Mouse (Mus musculus): ENCODE results near the gene AL732309.1. TPM values are rescaled to one million over a fixed set of nuclear protein-coding genes. Genes with fewer than 3 reads are reported as not detected.

Gene AL732309.1
- total RNA-seq, 2 experiments from 2014 or later = 2.2 to 5.7 TPM

DNA sequence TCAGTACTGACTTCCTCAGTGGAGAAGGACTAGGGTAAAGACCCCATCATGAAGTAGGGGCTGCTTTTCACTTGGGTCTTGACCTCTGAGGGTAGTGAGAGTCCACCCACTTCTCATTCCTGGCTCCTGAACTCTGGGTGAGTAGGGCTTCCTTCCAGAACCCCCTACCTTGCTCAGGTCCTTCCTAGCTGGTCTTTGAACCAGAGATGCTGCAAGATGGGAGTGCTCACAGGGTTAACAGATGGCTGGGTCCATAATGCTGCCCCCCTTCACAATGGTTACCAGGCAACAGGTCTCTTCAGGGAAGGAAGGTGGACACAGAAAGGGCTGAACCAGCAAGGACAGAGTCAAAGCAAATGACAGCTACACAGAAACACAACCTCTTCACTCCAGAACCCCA, 28.2 kb downstream of the AL732309.1 start, which contains the start of gene Fam166a:
Gene Fam166a, plus strand, starts transcription at position 301 of the 400 bp plus-strand sequence.
- DNase-seq (ENCODE audit: low spot score in 2 of 2) = no peak

- DNase-seq (ENCODE audit: low spot score in 2 of 2) = no peak
Measured at GRCm38 (mm10) chr2:25217666-25218065, 29.0 kb downstream of the AL732309.1 start.

- no peak for DNase-seq (ENCODE audit: low spot score in 2 of 2)
Measured at GRCm38 (mm10) chr2:25214444-25214843, 32.2 kb downstream of the AL732309.1 start, which contains the start of gene Stpg3. Gene Stpg3, minus strand, starts transcription at chr2:25214637.

- DNase-seq (ENCODE audit: low spot score in 2 of 2) = no peak
Measured at GRCm38 (mm10) chr2:25213266-25213865, 33.3 kb downstream of the AL732309.1 start.

DNA sequence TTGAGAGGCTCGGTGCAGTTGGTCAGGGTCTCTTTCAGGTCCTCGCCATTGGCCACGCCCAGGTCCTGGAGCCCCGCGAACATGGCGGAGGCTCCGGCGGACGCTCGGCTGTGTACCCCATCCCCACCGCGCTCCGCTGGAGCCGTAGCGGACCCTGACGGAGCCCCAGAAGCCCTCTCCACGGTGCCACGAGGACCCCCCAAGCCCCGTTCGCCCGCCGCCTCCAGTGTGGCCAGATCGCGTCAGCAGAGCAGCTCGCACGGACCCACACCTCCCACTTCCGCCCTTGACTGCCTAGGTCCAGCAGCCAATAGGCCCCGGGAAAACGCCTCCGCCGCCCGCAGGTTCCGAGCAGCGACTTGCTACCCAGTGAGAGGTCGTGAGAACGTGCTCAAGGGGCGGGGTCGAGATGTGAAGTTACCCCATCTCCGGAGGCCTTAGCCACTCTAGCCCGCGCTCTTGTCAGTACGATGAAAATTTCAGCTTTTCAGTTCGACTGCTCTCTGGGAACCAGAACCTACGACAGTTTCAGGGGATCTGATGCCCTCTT, 35.5 kb downstream of the AL732309.1 start, which contains the start of gene Nelfb:
Gene Nelfb, minus strand, starts transcription at position 369 of the 550 bp plus-strand sequence.
- DNase-seq (ENCODE audit: low spot score in 2 of 2) = peak; percentile 87 to 89

GRCm38 (mm10) chr2:25210686-25211085, 36.0 kb downstream of the AL732309.1 start:
- DNase-seq (ENCODE audit: low spot score in 2 of 2) = no peak

- DNase-seq (ENCODE audit: low spot score in 2 of 2) = no peak
Measured at GRCm38 (mm10) chr2:25207593-25207992, 39.1 kb downstream of the AL732309.1 start.

DNA sequence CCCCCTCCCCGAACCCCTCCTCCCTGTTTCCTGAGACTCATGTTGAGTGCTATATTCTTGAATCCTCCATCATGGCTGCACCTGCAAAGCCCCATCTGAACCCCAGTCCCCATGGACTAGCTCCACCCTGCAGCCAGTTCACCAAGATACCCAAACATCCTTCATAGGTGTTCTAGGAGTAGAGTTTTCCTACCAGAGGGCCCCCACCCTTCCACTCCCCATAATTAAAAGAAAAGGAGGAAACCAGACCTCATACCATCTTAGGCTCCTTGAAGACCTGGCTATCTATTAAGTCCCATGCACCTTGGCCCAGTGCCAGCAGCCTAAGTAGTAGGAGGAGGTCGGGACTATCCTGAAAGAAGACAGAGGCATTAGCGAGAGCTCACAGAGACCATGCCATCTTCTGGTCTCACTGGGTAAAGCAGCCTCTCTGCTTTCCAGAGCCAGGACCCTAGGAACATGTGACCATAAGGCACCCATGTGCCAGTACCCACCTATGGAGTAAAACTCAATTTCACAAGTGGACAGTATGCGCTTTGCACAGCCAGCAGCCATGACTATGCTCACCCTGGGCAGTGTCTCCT, 42.9 kb downstream of the AL732309.1 start:
- DNase-seq (ENCODE audit: low spot score in 2 of 2) = no peak

- no peak for DNase-seq (ENCODE audit: low spot score in 2 of 2)
Measured at GRCm38 (mm10) chr2:25200631-25201030, 46.0 kb downstream of the AL732309.1 start.

- DNase-seq (ENCODE audit: low spot score in 2 of 2) = no peak
Measured at GRCm38 (mm10) chr2:25197946-25198345, 48.7 kb downstream of the AL732309.1 start.

DNA sequence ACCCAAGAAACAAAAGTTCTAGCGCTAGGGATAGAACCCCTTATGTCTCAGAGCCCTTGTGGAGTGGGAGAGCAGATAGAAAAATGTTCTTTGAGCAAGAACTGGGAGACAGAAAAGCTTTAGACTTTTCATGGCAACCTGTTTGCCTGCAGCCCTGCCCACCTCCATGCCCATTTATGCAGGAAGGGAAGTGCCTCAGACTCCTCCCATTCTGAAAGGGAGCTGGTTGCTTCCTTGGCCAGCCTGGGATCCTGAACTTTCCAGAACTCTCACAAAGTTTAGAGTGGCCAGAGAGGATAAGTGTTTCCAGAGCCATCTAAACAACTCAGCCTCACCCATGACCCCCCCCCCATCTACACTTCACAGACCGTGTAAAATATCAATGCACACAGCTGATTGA, 49.5 kb downstream of the AL732309.1 start:
- no peak for DNase-seq (ENCODE audit: low spot score in 2 of 2)

DNA sequence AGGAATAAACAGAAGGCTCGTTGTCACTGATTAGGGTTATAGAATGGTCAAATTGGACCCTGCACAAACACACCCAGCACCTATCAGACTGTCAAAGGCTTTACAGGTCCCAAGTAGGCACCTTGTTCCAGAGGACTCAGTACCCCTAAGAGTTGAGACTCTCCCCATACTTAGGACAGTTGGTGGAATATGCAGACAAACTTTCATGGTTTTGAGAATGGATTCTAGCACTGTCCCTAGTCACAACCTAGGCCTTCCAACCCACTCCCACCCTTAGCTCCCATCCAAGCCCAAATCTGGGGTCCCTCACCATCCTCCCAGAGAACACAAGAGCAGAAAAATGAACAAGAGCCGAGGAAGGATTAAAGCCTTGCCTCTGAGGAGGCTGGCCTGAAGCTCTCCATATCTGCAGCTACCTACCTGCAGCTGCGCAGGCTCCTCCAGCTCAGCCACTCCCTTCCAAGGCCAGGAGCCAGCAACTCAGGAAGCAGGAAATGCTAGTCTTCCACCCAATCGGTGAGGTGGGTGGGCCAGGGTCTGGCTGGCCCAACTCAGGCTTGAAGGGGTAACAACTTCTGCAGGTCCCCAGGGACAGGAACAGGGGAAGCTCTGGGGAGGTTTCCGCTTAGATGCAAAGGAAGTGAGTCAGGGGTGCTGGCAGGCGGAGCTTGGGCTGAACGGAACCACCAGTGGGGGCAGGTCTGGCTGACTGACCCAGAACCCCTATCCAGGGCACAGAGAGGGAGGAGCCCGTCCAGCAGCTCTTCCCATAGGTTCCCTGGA, 50.3 kb downstream of the AL732309.1 start, which contains the start of gene Tor4a:
Gene Tor4a, minus strand, starts transcription at position 715 of the 783 bp plus-strand sequence.
- DNase-seq (ENCODE audit: low spot score in 2 of 2) = peak; percentile 68 to 71

- DNase-seq (ENCODE audit: low spot score in 2 of 2) = peak; percentile 61 to 62
Measured at GRCm38 (mm10) chr2:25195211-25196156, 51.2 kb downstream of the AL732309.1 start.

Other genes with a start within 250 kb of the AL732309.1 start
- 10 to 100 TPM; 43.4 to 55.4 TPM for gene Nsmf, start 192.5 kb downstream of the AL732309.1 start, total RNA-seq (2021)
- not detected for gene Entpd8, start 166.6 kb downstream of the AL732309.1 start, total RNA-seq (2021)
- not detected for gene Noxa1, start 151.7 kb downstream of the AL732309.1 start, total RNA-seq (2021)
- gene Nrarp, start 66.1 kb downstream of the AL732309.1 start, total RNA-seq (2021) = 1 to 10 TPM; 2.3 to 3.5 TPM
- gene Tor4a, start 50.0 kb downstream of the AL732309.1 start, total RNA-seq (2021) = 10 to 100 TPM; 11.6 to 19.5 TPM
- gene Nelfb, start 35.4 kb downstream of the AL732309.1 start, total RNA-seq (2021) = 10 to 100 TPM; 48.8 to 49.5 TPM
- not detected for gene Stpg3, start 32.2 kb downstream of the AL732309.1 start, total RNA-seq (2021)
- not detected for gene Fam166a, start 28.1 kb downstream of the AL732309.1 start, total RNA-seq (2021)
- gene Tubb4b, start 22.2 kb downstream of the AL732309.1 start, total RNA-seq (2021) = 100 to 1,000 TPM; 284 to 287 TPM
- not detected for gene Slc34a3, start 12.5 kb downstream of the AL732309.1 start, total RNA-seq (2021)
- gene Rnf224, start 10.1 kb downstream of the AL732309.1 start, total RNA-seq (2021) = not detected
- 1 to 10 TPM; 7.9 to 8.3 TPM for gene Rnf208, start 4.6 kb downstream of the AL732309.1 start, total RNA-seq (2021)
- not detected for gene Cysrt1, start 4.4 kb downstream of the AL732309.1 start, total RNA-seq (2021)
- gene Tmem203, start 8.6 kb upstream of the AL732309.1 start, total RNA-seq (2021) = 10 to 100 TPM; 19.5 to 24.4 TPM
- 1 to 10 TPM; 8.2 to 9.4 TPM for gene Tprn, start 15.8 kb upstream of the AL732309.1 start, total RNA-seq (2021)
- 10 to 100 TPM; 37.2 to 40.1 TPM for gene Ssna1, start 25.6 kb upstream of the AL732309.1 start, total RNA-seq (2021)
- gene Anapc2, start 25.6 kb upstream of the AL732309.1 start, total RNA-seq (2021) = 10 to 100 TPM; 75.5 to 82.4 TPM
- not detected for gene Tmem210, start 41.3 kb upstream of the AL732309.1 start, total RNA-seq (2021)
- not detected for gene Lrrc26, start 43.1 kb upstream of the AL732309.1 start, total RNA-seq (2021)
- gene Grin1, start 72.3 kb upstream of the AL732309.1 start, total RNA-seq (2021) = 10 to 100 TPM; 10.0 to 10.5 TPM
- 10 to 100 TPM; 59.0 to 63.2 TPM for gene Man1b1, start 85.5 kb upstream of the AL732309.1 start, total RNA-seq (2021)
- 10 to 100 TPM; 32.3 to 42.0 TPM for gene Dpp7, start 109.5 kb upstream of the AL732309.1 start, total RNA-seq (2021)
- 10 to 100 TPM; 18.8 to 20.9 TPM for gene Uap1l1, start 118.8 kb upstream of the AL732309.1 start, total RNA-seq (2021)
- gene Sapcd2, start 125.5 kb upstream of the AL732309.1 start, total RNA-seq (2021) = not detected
- 1 to 10 TPM; 3.2 to 8.3 TPM for gene Entpd2, start 149.0 kb upstream of the AL732309.1 start, total RNA-seq (2021)
- 100 to 1,000 TPM; 125 to 161 TPM for gene Npdc1, start 152.5 kb upstream of the AL732309.1 start, total RNA-seq (2021)
- under 1 TPM; 0.13 to 0.35 TPM for gene Fut7, start 176.4 kb upstream of the AL732309.1 start, total RNA-seq (2021)
- gene Abca2, start 181.8 kb upstream of the AL732309.1 start, total RNA-seq (2021) = 10 to 100 TPM; 36.9 to 48.5 TPM
- 1 to 10 TPM in 1 of 2 experiments, under 1 TPM in 1; 0.53 to 1.1 TPM for gene Clic3, start 210.0 kb upstream of the AL732309.1 start, total RNA-seq (2021)
- gene Paxx, start 214.2 kb upstream of the AL732309.1 start, total RNA-seq (2021) = 10 to 100 TPM; 38.6 to 54.5 TPM
- 1 to 10 TPM; 1.1 to 3.1 TPM for gene Ptgds, start 223.2 kb upstream of the AL732309.1 start, total RNA-seq (2021)
- gene Lcn12, start 247.0 kb upstream of the AL732309.1 start, total RNA-seq (2021) = not detected